Mouse (Mus musculus): Measurements from ENCODE around the gene Vash2. TPM values are rescaled to one million over a fixed set of nuclear protein-coding genes. Genes with fewer than 3 reads are reported as not detected.
A peak's percentile ranks its signal among the peaks of the same experiment; 100 is the strongest.
"Not testable (repeated sequence)": the region's sequence is repeated elsewhere in the genome, so short reads cannot be mapped to it uniquely, and the experiment has no call there.

Gene Vash2
- polyA plus RNA-seq (2012; rRNA removed), result 1.9 and 2.0 TPM in 2 replicates

DNA sequence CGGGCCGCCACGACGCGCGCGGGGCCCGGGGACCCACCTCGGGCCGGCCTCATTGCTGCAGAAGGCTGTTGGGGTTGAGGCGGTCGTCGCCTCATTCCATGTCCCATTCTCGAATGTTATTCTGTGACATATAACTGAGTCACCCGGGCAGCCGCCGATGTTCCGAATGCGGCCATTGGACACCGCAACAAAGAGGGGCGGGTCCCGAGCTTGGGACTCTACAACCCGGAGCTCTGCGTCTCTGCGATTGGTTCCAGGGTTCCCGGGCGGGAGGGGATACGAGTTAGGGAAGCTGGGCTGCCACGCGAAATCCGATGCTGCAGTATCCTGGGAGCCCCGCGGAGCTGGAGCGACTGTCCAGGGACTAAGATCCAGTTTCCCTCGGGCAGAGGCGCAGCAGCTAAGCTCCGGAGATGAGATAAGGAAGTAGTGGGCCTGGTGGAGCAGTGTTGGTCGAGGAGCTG, at the start of gene Vash2:
Gene Vash2 (minus strand): TSS at position 197 of the 464 bp plus-strand sequence.
- Histone ChIP-seq H3K4me3 (ENCODE audit: insufficient read depth, low read length) (peak within 1 kb of the TSS; percentile 40), H3K4me1 (ENCODE audit: control insufficient read depth, insufficient read depth, low read length) (no peaks in the 10 kb centered on the region), H3K27ac (ENCODE audit: insufficient read depth, low read length) (no peak within 1 kb of the TSS)
- TF ChIP-seq CTCF (IDR thresholded peaks at IDR 0.05; ENCODE audit: extremely low read depth, insufficient read depth, low read length) (no peak), POLR2A (IDR thresholded peaks at IDR 0.05; ENCODE audit: extremely low read depth, insufficient read depth, low read length) (no peak)

DNA sequence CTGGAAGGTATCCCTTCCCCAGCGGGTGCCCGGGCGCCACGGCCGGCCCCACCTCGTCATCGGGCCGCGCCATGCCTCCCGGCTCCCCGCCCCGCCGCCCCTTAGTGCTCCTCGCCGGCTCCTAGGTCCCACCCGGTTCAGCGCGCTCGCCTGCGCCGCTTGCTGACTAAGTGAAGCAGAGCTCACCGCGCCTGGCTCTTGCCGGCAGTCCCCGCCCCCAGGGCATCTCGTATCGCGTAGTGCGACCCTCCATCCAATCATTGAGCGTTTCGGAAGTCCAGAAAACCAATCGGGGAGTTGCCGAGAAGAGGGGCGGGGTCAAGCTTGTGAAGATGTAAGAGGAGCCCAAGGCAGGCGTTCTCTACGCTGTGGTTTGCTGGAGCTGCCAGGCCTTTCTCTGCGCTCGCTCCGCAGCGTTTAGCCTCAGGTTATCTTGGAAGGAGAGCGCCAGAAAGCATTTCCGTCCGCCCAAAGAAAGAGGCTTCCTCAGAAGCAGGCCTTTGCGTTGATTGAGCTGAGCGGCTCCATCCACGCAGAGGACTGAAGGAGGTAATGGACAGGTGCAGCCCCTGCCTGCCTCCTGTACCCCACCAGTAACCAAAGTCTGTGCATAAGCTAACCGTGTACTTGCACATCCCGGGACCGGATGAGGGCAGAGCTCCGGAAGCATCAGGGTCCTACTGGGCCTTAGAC, 47.1 kb upstream of the Vash2 start, which contains the start of gene Flvcr1:
Gene Flvcr1 (minus strand): TSS at position 138 of the 693 bp plus-strand sequence.
- TF ChIP-seq POLR2A (IDR thresholded peaks at IDR 0.05; ENCODE audit: extremely low read depth, insufficient read depth, low read length), result peak; percentile 99
- no peak for TF ChIP-seq CTCF (IDR thresholded peaks at IDR 0.05; ENCODE audit: extremely low read depth, insufficient read depth, low read length)
- Histone ChIP-seq H3K4me3 (ENCODE audit: insufficient read depth, low read length) (peak within 1 kb of the TSS; percentile 98), H3K27ac (ENCODE audit: insufficient read depth, low read length) (0 out of 2 replicates have a peak within 1 kb of the TSS, but pooled peaks have one; percentile 15), H3K4me1 (ENCODE audit: control insufficient read depth, insufficient read depth, low read length) (no peaks in the 10 kb centered on the region)

DNA sequence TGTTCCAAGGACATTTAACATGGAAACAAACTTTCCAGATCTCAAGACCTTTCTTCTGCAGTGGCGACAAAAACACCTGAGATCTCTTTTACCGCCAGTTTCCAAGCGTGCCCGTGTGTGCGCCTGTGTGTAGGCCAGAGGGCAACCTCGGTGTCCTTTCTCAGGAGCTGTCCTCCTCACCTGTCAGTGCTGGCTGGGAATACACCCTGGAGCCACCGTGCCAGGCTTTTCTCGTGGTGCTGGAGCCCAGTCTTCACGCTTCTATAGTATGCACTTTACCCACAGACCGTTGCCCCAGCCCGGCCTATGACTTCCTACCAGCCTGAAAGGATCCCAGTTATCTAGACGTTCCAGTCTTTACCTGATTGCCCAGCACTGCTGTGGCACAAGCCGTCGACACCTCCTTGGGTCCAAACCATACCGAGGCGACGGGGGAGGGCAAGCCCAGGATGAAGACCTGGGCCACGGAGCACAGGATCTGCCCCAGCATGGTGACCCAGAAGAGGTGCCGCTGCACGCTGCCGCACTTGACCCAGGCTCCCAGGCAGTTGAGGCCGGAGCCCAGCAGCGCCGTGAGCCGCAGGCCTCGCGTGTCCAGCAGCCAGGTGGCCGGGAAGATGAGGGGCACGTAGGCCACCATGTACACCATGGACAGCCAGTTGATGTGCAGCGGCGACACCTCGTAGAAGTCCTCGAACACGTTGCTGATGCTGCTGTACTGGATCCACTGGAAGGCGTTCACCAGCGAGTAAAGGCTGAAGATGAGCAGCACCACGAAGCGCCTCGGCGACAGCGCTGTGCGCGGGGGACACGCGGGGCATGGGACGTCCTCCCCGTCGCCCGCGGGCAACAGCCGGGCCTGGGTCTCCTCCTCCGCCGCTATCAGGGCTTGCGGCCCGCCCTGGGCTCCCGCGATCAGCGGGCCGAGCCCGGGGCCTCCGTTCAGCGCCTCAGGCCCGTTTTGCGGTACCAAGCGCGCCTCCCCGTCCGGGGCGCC, 46.2 kb upstream of the Vash2 start:
- Histone ChIP-seq H3K4me3 (ENCODE audit: insufficient read depth, low read length) (peak overlapping the region; percentile 98), H3K27ac (ENCODE audit: insufficient read depth, low read length) (no peak overlapping the region), H3K4me1 (ENCODE audit: control insufficient read depth, insufficient read depth, low read length) (no peaks in the 10 kb centered on the region)
- no peak for TF ChIP-seq CTCF (IDR thresholded peaks at IDR 0.05; ENCODE audit: extremely low read depth, insufficient read depth, low read length)
- TF ChIP-seq POLR2A (IDR thresholded peaks at IDR 0.05; ENCODE audit: extremely low read depth, insufficient read depth, low read length), result no peak

DNA sequence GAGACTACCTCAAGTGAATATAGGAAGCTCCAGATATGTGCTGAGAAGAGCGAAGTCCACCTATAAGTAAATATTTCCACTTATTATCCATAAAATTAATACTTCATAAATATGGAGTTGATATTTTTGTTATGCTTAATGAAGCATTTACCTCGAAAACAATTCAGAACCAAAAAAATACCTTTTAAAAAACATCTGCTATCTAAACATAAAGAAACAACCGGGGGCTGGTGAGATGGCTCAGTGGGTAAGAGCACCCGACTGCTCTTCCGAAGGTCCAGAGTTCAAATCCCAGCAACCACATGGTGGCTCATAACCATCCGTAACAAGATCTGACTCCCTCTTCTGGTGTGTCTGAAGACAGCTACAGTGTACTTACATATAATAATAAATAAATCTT, 44.7 kb upstream of the Vash2 start:
- H3K27ac ChIP-seq (ENCODE audit: insufficient read depth, low read length); H3K4me3 ChIP-seq (ENCODE audit: insufficient read depth, low read length); H3K4me1 ChIP-seq (ENCODE audit: control insufficient read depth, insufficient read depth, low read length): not testable (repeated sequence)

DNA sequence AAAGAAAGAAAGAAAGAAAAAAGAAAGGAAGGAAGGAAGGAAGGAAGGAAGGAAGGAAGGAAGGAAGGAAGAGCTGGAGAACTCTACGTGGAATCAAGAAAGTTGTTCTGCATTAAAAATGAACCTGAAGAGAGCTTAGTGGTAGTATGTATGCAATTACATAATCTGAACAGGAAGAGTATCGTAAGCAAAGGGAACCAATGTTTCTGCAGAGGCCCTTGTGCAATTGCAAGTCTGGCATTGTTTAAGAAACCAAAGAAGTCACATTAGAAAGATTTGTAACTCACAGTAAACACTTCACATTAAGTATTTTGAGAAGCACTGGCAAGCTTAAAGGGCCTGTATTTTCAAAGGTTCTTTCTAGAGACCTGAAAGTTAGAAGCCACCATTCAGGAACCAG, 44.0 kb upstream of the Vash2 start:
- H3K4me3 ChIP-seq (ENCODE audit: insufficient read depth, low read length), result no peak overlapping the region
- TF ChIP-seq POLR2A (IDR thresholded peaks at IDR 0.05; ENCODE audit: extremely low read depth, insufficient read depth, low read length) (no peak), CTCF (IDR thresholded peaks at IDR 0.05; ENCODE audit: extremely low read depth, insufficient read depth, low read length) (no peak)
- no peak overlapping the region for H3K27ac ChIP-seq (ENCODE audit: insufficient read depth, low read length)
- no peaks in the 10 kb centered on the region for H3K4me1 ChIP-seq (ENCODE audit: control insufficient read depth, insufficient read depth, low read length)

DNA sequence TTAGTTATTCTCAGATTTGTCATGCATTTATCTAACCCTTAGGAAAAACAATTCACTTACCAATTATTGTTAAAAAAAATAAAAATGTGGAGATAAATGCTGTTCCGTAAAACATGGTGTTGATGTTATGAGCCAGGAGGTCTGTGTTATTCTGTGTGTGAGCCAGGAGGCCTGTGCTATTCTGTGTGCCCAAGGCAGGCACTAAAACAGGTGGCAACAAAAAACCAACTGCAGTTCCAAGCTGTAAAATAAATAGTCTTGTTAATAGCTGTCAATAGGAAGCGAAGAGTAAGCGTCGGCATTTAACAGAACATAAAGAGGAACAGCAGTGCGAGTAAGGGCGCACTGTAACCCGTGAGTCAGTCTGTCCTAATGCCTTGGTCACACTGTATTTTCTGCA, 41.9 kb upstream of the Vash2 start:
- Histone ChIP-seq H3K4me1 (ENCODE audit: control insufficient read depth, insufficient read depth, low read length) (no peaks in the 10 kb centered on the region), H3K27ac (ENCODE audit: insufficient read depth, low read length) (no peak overlapping the region), H3K4me3 (ENCODE audit: insufficient read depth, low read length) (no peak overlapping the region)
- TF ChIP-seq POLR2A (IDR thresholded peaks at IDR 0.05; ENCODE audit: extremely low read depth, insufficient read depth, low read length) (no peak), CTCF (IDR thresholded peaks at IDR 0.05; ENCODE audit: extremely low read depth, insufficient read depth, low read length) (no peak)

DNA sequence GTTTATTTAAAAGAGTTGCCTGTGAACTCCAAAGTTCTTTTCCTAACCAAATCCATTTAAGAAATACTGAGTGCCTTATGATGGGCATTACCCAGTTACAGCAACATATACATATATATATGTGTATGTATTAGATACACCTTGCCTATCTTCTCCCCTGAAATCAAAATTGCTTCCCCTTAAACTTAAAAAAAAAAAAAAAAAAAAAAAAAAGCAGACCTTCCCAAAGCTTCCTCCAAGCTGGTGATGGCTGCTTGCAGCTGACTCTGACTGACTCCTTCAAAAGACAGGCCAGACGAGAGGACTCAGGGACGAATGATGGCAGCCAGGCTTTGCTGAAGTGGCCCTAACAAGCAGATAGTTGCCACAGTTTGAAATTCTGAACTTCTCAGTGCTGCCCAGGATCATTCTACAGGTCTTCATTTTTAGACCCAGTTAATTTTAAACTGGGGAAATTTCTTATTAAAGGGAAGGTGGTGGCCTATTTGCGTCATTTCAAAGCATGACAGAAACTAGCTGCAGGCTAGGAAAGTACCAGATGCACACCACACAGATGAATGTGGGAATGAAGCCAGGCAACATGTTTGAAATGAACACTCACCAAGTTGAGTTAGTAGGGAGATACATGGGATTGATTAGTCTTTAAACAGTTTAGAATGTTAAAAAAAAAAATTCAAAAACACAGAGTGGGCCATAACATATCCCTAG, 41.3 kb upstream of the Vash2 start:
- Histone ChIP-seq H3K4me3 (ENCODE audit: insufficient read depth, low read length) (no peak overlapping the region), H3K27ac (ENCODE audit: insufficient read depth, low read length) (no peak overlapping the region)

DNA sequence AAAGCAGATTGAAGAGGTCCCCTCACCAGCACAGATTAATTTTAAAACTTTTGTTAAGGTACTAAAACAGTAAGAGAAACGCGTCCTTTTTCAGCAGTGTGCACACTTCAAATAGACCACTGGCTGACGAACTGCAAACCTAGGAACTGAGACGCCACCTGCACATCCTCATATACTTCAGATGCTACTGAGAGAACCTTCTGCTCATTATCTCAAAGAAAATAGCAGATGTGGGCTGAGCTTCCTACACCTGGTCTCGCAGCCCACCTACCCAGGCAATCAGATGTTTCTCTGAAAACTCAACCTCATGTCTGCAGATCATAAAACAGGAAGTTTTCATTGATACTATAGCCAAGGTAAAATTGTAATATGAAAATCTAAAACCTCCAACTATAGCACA, 40.7 kb upstream of the Vash2 start:
- Histone ChIP-seq H3K27ac (ENCODE audit: insufficient read depth, low read length) (no peak overlapping the region), H3K4me1 (ENCODE audit: control insufficient read depth, insufficient read depth, low read length) (no peaks in the 10 kb centered on the region), H3K4me3 (ENCODE audit: insufficient read depth, low read length) (no peak overlapping the region)
- TF ChIP-seq CTCF (IDR thresholded peaks at IDR 0.05; ENCODE audit: extremely low read depth, insufficient read depth, low read length), result no peak
- TF ChIP-seq POLR2A (IDR thresholded peaks at IDR 0.05; ENCODE audit: extremely low read depth, insufficient read depth, low read length), result no peak

More for the DNA sequence above, 41.3 kb upstream of the Vash2 start:
- no peaks in the 10 kb centered on the region for H3K4me1 ChIP-seq (ENCODE audit: control insufficient read depth, insufficient read depth, low read length)
- TF ChIP-seq POLR2A (IDR thresholded peaks at IDR 0.05; ENCODE audit: extremely low read depth, insufficient read depth, low read length), result no peak
- TF ChIP-seq CTCF (IDR thresholded peaks at IDR 0.05; ENCODE audit: extremely low read depth, insufficient read depth, low read length), result no peak

DNA sequence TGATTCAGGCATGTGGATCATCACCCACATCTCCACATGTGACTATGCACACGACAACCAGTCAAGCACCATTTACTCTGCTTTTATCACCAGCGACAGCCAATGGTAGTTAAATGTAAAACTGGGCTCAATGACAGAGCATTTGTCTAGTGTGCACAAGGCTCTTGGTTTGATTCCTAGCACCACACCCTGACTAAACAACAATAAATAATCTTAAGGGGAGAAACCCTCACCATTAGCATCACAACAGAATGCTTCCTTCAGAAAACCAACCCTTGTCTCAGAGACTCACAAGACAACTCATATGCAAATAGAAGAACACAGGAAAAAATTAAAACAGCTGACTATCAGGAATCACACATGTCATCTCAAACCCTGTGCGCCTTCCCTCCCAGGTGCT, 35.2 kb upstream of the Vash2 start:
- no peak overlapping the region for H3K27ac ChIP-seq (ENCODE audit: insufficient read depth, low read length)
- H3K4me1 ChIP-seq (ENCODE audit: control insufficient read depth, insufficient read depth, low read length), result no peaks in the 10 kb centered on the region
- no peak for TF ChIP-seq CTCF (IDR thresholded peaks at IDR 0.05; ENCODE audit: extremely low read depth, insufficient read depth, low read length)
- no peak for TF ChIP-seq POLR2A (IDR thresholded peaks at IDR 0.05; ENCODE audit: extremely low read depth, insufficient read depth, low read length)
- no peak overlapping the region for H3K4me3 ChIP-seq (ENCODE audit: insufficient read depth, low read length)
